Mouse (Mus musculus) spleen, postnatal 14 days (tissue): ENCODE results near the gene Bmt2.

Source experiments
- DNase-seq, 2 experiments: peaks; one replicate each; pipeline ENCODE4 v3.0.0; 2021 to 2022; ENCODE audit warnings: low spot score in 2 of 2

Bmt2 gene

GRCm38 (mm10) chr6:13677818-13678282 lies at the start of gene Bmt2:
Gene Bmt2, minus strand, starts transcription at chr6:13677966.
- peak; percentile 96 to 97 for DNase-seq

GRCm38 (mm10) chr6:13722166-13722565 lies 44.4 kb upstream of the Bmt2 start:
- no peak for DNase-seq

DNA sequence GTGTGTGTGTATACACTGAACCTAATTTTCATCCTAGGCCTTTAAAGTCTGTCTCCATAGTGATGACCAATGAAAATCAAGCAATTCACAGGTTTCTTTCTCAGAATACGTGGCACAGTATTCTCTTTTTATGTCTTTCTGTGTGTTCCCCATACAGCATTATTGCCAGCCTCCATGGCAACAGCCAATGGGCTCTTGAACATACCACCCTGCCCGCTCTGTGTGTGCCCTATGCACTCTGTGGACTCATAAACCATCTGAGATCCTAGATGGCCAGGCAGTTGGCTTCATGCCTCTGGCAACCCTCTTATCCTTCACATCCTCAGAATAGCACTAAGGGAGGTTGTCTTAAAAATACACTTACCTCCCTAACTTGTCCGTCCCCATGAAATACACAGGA lies 37.1 kb upstream of the Bmt2 start:
- no peak for DNase-seq

GRCm38 (mm10) chr6:13696882-13697281 lies 19.1 kb upstream of the Bmt2 start:
- no peak for DNase-seq

- no peak for DNase-seq
These were observed 17.5 kb upstream of the Bmt2 start for GRCm38 (mm10) chr6:13695103-13695845.

DNA sequence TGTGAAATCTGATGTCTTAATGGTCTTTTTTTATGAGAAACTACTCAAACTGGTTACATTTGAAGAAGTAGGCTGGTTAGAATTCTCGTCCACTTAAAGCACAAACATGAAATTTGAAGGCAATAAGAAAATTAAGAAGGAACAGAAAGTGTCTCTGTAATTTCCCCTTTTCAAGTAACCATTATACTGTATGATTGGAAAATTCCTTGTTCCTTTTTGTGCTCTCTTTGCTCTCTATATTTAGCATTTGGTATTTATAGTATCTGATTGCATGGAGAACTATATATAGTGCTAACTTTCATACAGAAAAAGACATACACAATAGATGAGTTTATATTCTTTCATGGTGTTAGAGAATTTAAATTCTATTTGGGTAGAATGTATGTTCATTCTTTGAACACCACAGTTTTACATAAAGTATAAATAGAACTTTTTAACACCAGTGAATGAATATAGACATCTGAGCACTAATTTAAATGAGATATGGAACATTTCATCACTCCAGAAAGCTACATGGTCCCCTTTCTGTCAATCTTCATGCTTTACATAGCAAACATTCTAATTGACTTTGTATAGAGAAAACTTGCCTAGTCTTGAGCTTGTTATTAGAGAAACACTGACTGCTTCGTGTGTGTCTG lies 14.0 kb upstream of the Bmt2 start:
- no peak for DNase-seq

- DNase-seq: no peak
These were observed 12.6 kb upstream of the Bmt2 start for GRCm38 (mm10) chr6:13690398-13690797.

DNA sequence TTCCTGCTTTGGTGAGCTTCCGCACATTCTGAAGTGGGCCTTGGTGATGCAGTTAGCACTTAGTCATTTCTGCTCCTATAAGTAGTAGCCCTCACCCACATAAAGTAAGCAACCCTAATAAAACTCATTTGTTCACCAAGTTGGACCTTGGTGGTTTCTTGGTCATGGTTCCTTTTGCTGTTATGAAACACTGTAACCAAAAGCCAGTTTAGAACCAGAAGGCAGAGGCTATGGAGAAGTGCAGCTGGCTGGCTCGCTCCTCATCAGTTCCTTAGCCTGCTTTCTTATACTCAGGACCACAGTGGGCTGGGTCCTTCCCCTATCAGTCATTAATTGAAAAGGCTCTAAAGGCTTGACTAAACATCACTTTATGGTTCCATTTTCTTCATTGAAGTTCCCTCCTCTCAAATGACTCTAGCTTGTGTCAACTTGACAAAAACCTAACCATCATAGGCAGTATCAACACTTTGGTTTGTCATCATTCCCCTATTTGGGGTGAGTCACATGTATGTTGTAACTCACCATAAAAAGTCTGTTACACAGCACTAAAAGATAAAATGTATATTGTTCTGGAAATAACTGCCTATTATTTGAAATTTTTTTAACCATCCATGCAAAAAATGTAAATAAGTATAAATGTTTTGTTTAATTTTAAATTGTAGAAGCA lies 6.3 kb upstream of the Bmt2 start:
- no peak for DNase-seq

GRCm38 (mm10) chr6:13678349-13678748 lies 583 bp upstream of the Bmt2 start:
- DNase-seq: no peak

DNA sequence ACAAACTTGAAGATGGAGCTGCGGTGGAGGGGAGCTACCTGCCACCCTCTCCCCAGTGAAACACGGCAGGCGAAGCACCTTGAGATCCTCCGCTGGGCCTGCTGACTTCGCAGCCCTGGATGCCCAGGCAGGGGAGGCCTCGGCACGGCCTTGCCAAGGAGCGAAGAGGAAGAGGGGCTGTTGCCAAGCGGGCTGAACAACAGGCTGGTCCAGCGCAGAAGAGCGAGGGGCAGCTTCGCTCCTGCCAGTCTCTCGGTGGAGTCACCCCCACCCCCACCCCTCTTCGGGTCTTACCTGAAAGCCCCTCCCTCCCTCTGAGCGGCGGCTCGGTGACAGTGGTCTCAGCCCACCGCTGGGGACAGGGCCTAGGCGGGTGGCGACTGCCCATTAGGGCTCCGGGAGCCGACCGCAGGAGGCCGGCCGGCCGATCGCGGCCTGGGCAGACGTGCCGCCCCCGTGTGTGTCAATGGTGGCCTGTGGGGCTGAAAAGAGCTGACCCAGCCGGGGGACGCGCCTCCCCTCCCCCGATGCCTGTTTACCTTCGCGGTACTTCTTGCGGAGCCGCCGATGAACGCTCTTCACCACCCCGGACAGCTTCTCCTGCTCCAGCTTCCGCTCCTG lies 515 bp downstream of the Bmt2 start:
- DNase-seq: peak; percentile 14 to 18

DNA sequence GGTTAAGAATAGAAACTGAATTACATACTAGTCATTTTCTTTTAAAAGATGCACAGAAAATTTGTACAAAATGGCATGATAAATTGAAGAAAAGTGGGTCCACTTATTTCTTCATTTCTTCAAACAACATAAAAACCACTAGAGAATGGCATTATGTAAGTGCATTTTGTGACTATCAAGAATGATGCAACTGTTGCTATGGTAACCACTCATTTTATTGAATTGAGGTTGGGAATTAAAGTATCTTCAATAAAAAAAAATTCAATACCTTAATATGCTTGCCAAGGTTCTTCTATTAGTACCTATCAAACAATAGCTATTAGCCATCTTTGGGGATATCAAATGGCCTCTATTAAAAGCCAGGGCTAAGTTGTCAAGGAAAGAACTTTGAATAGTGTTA lies 1.6 kb downstream of the Bmt2 start:
- no peak for DNase-seq

GRCm38 (mm10) chr6:13674600-13675305 lies 3.0 kb downstream of the Bmt2 start:
- no peak for DNase-seq

DNA sequence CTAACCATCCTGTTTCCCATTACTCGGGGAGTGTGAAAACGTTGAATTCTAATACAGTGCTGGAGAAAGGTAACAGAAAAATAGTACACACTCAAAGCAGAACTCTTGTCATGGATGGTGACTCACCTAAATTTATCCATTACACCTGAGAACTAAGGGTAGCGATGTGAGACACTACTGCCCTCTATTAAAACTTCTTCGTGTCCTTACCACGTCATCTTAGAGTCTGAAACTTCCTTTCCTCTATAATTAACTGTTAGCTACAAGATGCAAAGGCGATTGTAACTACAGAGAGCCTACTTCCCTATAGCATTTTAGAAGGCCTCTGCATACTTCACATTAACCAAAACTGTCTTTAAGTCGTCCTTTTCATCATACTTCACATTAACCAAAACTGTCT lies 12.1 kb downstream of the Bmt2 start:
- no peak for DNase-seq

GRCm38 (mm10) chr6:13658016-13658415 lies 19.8 kb downstream of the Bmt2 start:
- DNase-seq: no peak

DNA sequence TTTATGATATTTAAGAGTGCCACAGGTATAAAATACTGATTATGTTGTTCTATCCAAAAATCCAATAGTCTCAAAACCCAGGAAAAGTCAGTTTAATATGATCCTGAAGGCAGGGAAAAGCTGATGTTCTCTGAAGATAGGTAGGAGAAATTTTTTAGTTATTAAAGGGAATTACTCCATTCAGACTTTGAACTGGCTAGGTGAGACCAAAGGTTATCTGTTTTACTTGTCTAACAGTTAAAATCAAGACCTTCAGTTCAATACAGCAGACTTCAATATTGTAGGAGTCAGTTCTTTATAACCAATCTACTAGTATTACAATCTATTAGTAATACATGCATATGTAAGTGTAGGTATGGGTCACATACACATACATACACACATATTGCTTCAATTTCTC lies 23.7 kb downstream of the Bmt2 start:
- no peak for DNase-seq

GRCm38 (mm10) chr6:13652284-13652683 lies 25.5 kb downstream of the Bmt2 start:
- DNase-seq: no peak

DNA sequence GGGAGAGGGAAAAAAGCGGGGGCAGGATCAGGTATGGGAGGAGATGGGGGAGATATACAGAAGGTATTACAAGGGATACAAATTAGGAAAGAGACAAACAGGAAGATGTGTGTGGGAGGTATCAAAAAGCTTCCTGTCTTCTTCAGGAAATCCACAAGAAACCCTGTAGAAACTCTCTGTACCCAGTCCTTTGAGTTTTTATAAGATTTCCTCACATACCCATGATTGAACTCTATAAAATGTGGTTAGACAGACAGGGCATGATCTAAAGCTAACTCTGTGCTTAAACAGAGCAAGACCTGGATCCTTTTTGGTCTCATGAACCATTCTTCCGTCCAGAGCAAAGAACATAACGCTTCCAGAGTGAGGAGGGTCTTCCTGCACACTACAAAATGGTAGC lies 26.9 kb downstream of the Bmt2 start:
- DNase-seq: no peak

DNA sequence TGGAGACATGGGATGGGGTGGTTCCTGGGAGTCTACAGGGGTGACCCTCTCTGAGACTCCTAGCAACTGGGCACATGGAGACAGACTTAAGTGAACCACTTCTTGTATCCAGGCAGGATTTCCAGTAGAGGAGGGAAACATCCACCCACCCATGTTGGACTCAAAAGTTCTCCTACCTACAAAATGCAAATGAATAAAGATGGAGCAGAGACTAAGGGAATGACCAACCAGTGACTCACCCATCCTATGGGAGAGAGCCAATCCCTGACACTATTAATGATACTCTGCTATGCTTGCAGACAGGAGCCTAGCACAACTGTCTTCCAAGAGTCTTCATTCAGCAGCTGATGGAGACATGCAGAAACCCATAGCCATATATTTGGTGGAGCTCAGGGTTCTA lies 29.5 kb downstream of the Bmt2 start:
- no peak for DNase-seq

DNA sequence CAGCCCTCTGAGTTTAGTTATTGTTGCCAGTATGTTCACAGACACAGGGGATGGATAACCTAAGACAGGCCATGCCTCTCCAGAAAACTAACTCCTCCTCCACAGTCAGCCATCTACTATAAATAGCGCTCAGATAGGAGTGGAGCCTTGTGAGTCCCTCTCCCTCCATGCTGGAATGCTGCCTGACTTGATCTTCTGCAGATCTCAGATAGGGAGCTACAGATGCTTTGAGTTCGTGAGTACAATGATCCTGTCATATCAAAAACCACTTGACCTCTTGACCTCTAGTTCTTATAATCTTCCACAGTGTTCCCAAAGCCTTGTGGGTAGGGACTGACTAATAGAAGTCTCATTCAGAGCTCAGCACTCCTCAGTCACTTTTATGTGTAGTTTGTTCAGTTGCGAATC lies 41.2 kb downstream of the Bmt2 start:
- no peak for DNase-seq

DNA sequence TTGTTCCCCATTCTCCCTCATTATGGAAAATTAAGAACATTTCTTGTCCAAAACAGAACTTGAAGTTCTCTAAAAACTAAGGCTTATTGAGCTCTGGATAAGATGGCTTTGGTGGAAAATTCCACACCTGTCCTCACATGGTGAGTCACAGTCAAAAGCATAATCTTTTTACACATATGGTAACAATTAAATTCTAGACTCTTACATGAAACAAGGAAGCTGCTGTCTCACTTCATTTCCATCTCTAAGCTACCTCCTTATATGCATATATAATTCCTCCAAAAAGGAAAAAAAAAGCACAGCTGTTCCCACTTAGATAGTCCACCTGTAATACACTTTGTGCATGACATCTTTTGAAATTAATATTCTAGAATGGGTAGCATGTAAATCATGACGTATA lies 45.2 kb downstream of the Bmt2 start:
- no peak for DNase-seq

- no peak for DNase-seq
These were observed 47.2 kb downstream of the Bmt2 start for GRCm38 (mm10) chr6:13630607-13631006.

DNA sequence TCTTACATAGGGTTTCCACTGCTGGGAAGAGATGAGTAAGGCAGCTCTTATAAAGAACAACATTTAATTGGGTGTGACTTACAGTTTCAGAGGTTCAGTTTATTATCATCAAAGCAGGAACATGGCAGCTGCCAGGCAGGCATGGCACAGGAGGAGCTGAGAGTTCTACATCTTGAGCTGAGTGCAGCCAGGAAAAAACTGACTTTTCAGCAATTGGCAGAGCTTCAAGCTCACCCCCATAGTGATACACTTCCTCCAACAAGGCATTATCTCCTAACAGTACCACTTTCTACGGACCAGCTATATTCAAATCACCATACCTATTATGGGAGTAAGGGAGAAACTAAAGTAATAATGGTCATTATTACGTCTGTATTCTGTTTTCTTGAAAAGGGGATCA lies 58.1 kb downstream of the Bmt2 start:
- DNase-seq: no peak
